In genomic region chr8:91350628-91351027, GRCm38 (mm10) we compare ENCODE assay signal across 18 mouse cellular contexts. TPM values are rescaled to one million over a fixed set of nuclear protein-coding genes. Genes with fewer than 3 reads are reported as not detected.
DNase-seq lines count a peak whose midpoint lies in the region; ATAC-seq lines count a peak whose summit lies in the region.
"Had no signal": no experiment of that assay in that cellular context is flagged by ENCODE, and none has a peak within 500 bp of the region (broad histone marks: within the 10 kb centered on the region; RNA-seq: fewer than 3 reads in every experiment).

No protein-coding gene starts in this region.

- DNase-seq in frontal cortex, postnatal 14 days (ENCODE audit: low spot score in 2 of 2) = no peak
- no peak for DNase-seq in heart, postnatal 36 days
- peak; percentile 76 for DNase-seq in right cerebral cortex, adult 18-20 months
- DNase-seq in right cerebral cortex, postnatal 14 days = no peak
- DNase-seq in MN1 (ENCODE audit: low spot score) = no peak
- DNase-seq in layer of hippocampus, postnatal 14 days (ENCODE audit: low spot score in 2 of 2) = no peak
- DNase-seq: adrenal gland, postnatal 36 days; cerebellum, adult 11 months; retina, postnatal 1 day; thymus, postnatal 36 days had no signal

- H3K27ac ChIP-seq in heart, embryonic 14.5 days (replicated peaks in 1 of 2; ENCODE audit: control insufficient read depth in 1 of 2, insufficient read depth in 1 of 2, low read depth in 2 of 2, low read length in 2 of 2) = no peak overlapping the region
- H3K27ac ChIP-seq: embryonic facial prominence, embryonic 13.5 days; hindbrain, embryonic 10.5 days; limb, embryonic 12.5 days; liver, embryonic 14.5 days had no signal

- intact Hi-C loops in heart, postnatal 36 days (cut with DNase I) = no loop called here

- peaks cover 20 to 28% of the 10 kb centered on the region in 2 experiments for H3K4me1 ChIP-seq in heart, embryonic 14.5 days (ENCODE audit: control insufficient read depth in 2 of 2, insufficient read depth in 2 of 2, low read length in 2 of 2)

- H3K36me3 ChIP-seq in heart, embryonic 14.5 days (ENCODE audit: control insufficient read depth, insufficient read depth, low read length) = no peaks in the 10 kb centered on the region

- H3K9me3 ChIP-seq in heart, embryonic 14.5 days (ENCODE audit: control insufficient read depth, low read length) = no peaks in the 10 kb centered on the region
- H3K9me3 ChIP-seq: embryonic facial prominence, embryonic 13.5 days; limb, embryonic 12.5 days had no signal

- peak overlapping the region; percentile 38; the same call in 1 of the 2 replicates for H3K9ac ChIP-seq in heart, embryonic 14.5 days (ENCODE audit: low read length)
- H3K9ac ChIP-seq: embryonic facial prominence, embryonic 13.5 days; limb, embryonic 12.5 days; liver, embryonic 14.5 days had no signal

- H3K4me3 ChIP-seq in heart, embryonic 14.5 days (ENCODE audit: control insufficient read depth in 1 of 2, insufficient read depth in 1 of 2, low read depth in 1 of 2, low read length in 2 of 2) = no peak overlapping the region
- H3K4me3 ChIP-seq: embryonic facial prominence, embryonic 13.5 days; hindbrain, embryonic 10.5 days; limb, embryonic 12.5 days had no signal

- no peaks in the 10 kb centered on the region for H3K27me3 ChIP-seq in heart, embryonic 14.5 days (ENCODE audit: control insufficient read depth, insufficient read depth, low read length)
- H3K27me3 ChIP-seq: CH12.LX; embryonic facial prominence, embryonic 13.5 days; limb, embryonic 12.5 days had no signal

- peak; percentile 81 for ATAC-seq in frontal cortex, adult (ENCODE audit: low TSS enrichment)
- no peak for ATAC-seq in heart, embryonic 14.5 days (ENCODE audit: insufficient number of reproducible peaks, insufficient read depth, low FRiP score, low read depth)
- ATAC-seq: lung, postnatal 0 days had no signal

- WGBS in heart, embryonic 14.5 days = 34% methylated on average over 7 of the region's 7 CpGs

- peak overlapping the region; percentile 39 for H3K4me2 ChIP-seq in heart, embryonic 14.5 days (ENCODE audit: low read length)
- H3K4me2 ChIP-seq: embryonic facial prominence, embryonic 13.5 days; limb, embryonic 12.5 days had no signal

RNA-seq across cellular contexts. Expression of gene Fto, which starts 37.3 kb away (rescaled TPM):
- polyA plus RNA-seq in heart, embryonic 14.5 days (2014; fragmentation: Nextera tagmentation; extraction: Ambion mirVana) = 71.5 and 76.3 TPM in 2 replicates
- 10 to 100 TPM; 62.9 to 68.3 TPM for total RNA-seq in heart, postnatal 36 days (2021)
- 100 to 1,000 TPM; 123 to 127 TPM for total RNA-seq in layer of hippocampus, postnatal 14 days (2021)

RNA-seq across cellular contexts. Expression of gene Rpgrip1l, which starts 37.6 kb away (rescaled TPM):
- 8.8 and 9.9 TPM in 2 replicates for polyA plus RNA-seq in heart, embryonic 14.5 days (2014; fragmentation: Nextera tagmentation; extraction: Ambion mirVana)
- total RNA-seq in heart, postnatal 36 days (2021) = 1 to 10 TPM; 1.7 to 3.8 TPM
- total RNA-seq in layer of hippocampus, postnatal 14 days (2021) = 10 to 100 TPM; 21.0 to 21.9 TPM

Comparison
In these comparisons a context has a peak if more than half of its experiments do, and no peak if none do; other contexts are left out.
1. RNA of gene Rpgrip1l, which starts 37.6 kb away (total RNA-seq): 21.0 to 21.9 TPM in layer of hippocampus, postnatal 14 days; 1.7 to 3.8 TPM in heart, postnatal 36 days; every median in the first group is over 4 times any median in the second.